Mouse (Mus musculus): ENCODE measurements around the gene Abr.
A peak's percentile ranks its signal among the peaks of the same experiment; 100 is the strongest.

The Abr gene

DNA sequence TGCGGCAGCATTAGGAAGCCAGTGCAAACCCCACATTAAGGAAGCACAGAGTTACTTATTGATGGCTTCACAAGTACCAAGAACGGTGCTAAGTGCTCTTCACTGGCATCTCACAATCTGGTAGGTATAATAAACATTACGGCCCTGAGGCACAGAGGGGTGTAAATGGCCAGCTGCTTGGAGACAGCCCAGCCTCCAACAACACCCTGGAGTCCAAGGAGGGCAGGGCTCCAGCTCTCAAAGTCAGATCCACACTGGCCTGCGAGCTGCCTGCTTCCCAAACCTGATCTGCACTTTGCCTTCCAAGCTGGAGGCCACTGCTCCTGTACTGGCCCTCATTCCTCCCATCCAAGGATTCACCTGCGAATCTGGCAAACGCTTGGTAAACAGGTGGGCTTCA is 132.7 kb downstream of the Abr start:
- no peak for DNase-seq

DNA sequence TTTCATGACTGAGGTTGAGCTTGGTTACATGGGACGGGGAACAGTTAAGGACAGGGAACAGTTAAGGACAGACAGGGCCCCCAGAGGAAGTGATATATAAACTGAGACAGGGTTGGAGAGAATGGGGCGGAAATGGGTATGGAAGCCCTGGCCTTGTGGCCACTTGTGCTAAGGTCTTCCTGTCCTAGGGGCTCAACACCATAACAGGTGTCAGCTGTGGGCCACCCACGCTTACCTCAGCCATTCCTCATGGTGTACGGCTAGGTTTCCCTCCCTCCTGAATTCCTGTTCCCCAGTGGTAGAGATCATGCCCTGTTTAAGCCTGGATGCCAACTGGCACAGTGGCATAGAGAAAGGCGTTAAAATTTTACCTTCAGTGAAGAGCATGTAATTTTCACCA is 135.1 kb downstream of the Abr start:
- no peak for DNase-seq

DNA sequence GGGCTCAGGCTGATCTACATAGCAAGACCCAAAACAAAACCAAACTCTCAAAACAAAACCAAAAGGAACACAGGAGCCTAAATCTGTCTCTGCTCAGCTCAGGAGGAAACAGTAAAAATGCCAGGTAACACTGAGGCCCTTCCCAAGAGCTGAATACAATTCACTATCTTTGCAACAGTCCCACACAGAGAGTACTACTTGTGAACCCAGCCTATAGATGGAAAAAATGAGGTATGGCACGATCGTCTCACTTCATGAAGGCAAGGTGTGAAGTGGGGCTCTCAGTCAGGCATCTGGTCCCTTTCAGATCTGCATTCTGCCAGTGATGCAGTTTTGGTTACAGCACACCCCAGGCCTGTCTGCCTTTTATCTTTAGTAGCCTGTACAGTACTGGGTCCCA is 138.1 kb downstream of the Abr start:
- no peak for DNase-seq

DNA sequence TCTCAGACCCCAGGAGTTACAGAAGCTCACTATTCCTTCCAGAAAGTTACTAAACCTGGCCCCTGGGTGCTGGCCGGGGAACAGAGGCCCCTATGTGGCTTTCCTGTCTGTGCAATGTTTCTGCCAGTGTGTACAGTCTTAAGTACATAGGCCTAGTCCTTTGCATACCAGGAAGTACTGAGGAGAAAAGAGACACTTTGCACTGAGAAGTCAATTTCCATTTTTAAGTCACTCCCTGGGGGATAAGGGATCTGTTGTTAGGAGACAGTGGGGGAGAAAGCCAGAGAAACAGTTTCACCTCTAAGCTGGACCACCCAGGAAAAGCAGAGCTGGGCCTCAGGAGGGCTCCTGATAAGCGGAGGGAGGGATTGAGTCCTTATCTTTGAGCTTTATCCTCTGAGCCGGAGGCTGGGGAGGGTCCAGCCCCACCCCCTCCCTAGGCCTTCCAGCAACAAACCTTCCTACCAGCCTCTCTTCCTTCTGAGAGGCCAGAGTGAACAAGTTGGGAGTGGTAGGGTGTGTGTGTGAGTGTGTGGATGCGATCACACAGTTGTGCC is 138.9 kb downstream of the Abr start:
- no peak for DNase-seq

GRCm38 (mm10) chr11:76482697-76483096 is 139.4 kb downstream of the Abr start:
- DNase-seq = no peak

GRCm38 (mm10) chr11:76482183-76482582 is 139.9 kb downstream of the Abr start:
- no peak for DNase-seq

DNA sequence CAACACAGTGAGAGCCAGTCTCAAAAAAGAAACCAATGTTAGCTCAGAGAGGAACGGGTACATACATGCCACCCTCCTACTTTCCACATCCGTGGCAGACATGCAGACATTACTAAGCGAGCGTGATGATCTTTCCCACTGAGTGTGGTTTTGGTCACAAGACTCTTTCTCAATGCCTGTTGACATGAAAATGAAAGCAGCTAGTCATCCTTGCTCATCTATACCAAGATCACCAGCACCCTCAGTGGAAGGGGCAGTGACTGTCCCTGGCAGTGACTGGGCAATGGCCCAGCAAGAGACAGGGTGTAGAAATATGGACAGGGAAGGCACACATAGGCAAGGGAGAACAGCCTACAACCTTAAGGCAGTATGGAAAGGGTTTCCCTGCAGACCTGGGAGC is 142.4 kb downstream of the Abr start:
- DNase-seq = no peak

GRCm38 (mm10) chr11:76478676-76479655 is 143.1 kb downstream of the Abr start:
- no peak for DNase-seq

- DNase-seq = peak; percentile 46
These were observed 145.0 kb downstream of the Abr start for GRCm38 (mm10) chr11:76477095-76477525.

GRCm38 (mm10) chr11:76476376-76477094 is 145.6 kb downstream of the Abr start:
- no peak for DNase-seq

DNA sequence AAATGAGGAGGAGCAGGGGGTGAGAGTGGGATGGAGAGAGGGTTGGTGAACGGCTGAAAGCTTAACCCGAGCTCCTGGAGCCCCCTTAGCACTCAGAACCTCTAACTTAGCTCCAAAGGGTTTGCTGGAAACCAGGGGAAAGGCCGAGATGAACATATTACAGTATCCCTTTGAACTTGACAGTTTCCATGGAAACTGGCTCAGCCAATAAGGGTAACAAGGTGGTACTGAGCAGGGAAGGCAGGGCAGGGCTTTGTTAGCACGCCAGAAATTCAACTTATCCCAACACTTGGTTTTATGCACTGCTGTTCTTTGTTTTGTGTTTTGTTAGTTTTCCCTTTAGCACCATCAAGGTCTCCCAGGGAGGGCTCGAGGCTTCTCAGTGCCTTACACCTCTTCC is 149.5 kb downstream of the Abr start:
- DNase-seq = no peak

DNA sequence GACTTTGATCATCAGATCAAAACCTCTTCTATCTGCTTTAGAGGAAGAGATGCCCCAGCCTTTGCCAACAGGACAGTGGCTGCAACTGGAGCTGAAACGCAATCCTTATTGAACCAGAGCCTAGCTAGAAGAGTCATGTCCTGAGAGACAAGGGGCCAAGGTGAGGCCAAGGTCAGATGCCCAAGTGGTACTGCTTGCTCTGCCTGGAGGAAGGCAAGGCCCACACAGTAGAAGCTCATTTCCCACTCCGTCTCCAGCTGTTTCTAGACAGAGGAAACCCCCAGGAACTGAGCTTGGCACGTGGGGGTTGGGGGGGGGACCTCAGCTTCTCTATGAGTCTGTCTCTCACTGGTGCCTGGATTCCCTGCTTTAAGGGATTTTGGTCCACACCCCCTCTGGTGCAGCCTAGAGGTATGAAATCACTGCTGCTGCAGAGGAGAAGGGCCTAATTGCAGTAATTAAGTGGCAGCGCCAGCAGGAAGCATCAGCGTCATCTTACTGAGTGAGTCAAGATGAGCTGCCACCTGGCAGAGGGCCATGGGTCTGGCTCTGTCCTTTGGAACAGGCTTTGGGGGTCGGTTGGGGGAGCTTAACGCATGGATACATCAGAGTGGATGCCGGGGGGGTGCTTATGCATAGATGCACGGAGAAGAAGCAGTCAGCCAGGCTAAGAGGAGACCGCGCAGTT is 152.7 kb downstream of the Abr start:
- DNase-seq = no peak

- peak; percentile 63 for DNase-seq
These were observed 153.8 kb downstream of the Abr start for GRCm38 (mm10) chr11:76468347-76468746.

DNA sequence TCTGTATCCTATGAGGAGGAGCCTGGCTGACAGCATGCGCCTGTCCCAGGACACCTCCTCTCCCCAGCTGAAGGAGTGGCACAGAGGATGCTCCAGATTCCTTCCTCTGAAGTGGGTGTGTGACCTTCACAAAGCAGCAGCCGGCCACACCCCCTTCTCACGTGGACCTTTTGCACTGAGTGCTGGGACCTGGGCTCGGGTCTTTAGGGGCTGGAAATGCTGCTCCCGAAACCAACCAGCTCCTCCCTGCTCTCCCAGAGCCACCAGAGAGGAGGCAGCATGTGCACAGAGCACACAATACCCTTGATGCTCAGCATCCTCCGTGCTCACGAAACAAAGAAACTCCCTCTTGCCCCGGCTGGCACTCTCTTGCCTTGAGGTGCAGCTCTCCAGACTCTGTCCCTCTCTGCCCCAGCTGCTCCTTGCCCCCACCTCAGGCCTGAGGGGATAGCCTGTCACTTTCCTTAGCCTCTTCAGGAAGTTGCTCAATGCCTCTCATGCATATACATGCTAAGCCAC is 154.6 kb downstream of the Abr start:
- DNase-seq = peak; percentile 40

GRCm38 (mm10) chr11:76467073-76467472 is 155.0 kb downstream of the Abr start:
- DNase-seq = no peak

- DNase-seq = no peak
These were observed 156.2 kb downstream of the Abr start for GRCm38 (mm10) chr11:76465879-76466278.

DNA sequence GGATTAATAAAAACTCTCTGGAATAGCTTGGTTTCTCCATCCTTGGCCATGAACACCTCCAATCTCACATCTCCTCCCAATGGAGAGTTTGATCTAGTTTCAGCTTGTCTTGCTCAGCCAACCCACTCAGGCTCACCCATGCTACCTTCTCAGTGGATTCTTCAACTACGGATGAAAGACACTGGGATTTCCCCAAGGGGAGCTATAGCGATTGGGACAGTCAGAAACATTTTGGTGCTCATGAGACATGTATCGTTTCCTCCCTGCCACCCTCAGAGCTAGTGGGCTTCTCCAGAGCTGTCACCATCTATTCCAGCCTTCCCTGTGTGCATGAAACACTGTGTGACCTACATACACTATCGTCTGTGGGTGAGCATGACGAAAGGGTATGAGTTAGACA is 160.4 kb downstream of the Abr start:
- DNase-seq = no peak

- no peak for DNase-seq
These were observed 160.9 kb downstream of the Abr start for GRCm38 (mm10) chr11:76461201-76461600.

DNA sequence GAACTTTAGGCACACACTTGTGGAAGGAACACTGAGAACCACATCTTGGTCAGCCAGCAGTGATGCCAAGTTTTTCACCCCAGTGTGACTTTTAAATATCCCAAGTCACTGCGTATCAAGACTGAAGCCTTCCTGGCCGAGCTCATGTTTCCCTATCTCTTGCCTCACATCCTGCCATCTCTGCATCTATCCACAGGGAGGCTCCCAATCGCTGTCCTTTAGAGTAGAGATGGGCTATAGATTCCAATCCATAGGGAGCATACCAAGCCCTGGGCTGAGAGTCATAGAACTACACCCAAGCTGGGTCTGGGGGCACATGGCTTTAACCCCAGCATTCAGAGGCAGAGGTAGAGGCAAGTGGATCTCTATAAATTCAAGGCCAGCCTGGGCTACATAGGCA is 162.6 kb downstream of the Abr start:
- DNase-seq = no peak

- DNase-seq = no peak
These were observed 163.4 kb downstream of the Abr start for GRCm38 (mm10) chr11:76458730-76459129.

DNA sequence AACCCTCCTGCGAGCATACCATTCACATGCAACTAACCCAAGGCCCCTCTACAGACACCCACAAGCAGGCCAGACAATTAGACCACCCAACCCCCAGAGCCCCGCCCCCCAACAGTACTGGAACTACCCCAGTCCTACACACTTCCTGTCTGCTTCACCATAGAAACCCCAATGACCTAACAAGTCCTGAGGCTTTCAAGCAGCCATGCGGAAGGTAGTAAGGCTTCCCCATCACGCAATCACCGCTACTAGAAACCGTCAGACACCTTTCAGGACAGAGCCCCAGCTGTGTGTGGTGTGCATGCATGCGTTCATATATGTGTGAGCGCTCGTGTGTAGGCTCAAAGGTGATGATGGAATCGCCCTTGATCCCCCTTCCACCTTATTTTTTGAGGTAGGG is 165.2 kb downstream of the Abr start:
- DNase-seq = no peak

DNA sequence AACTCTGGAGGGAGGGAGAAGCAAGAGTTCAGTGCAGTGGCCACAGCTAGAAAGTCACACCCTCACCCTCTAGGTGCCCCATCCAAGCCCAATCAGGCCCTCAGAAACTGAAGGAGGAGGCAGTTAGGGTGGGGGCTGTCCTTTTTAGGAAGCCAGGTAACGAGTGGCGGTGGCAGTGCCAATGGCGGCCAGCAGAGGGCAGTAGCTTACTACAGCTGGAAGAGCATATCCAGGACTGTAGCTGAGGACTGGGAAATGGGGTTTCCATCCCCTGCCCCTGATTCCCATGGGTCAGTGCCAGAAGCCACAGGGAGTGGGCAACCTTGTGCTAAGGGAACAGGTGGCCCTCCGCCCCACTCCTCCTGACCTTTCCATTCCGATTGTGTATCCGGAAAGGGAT is 165.9 kb downstream of the Abr start:
- DNase-seq = peak; percentile 85

DNA sequence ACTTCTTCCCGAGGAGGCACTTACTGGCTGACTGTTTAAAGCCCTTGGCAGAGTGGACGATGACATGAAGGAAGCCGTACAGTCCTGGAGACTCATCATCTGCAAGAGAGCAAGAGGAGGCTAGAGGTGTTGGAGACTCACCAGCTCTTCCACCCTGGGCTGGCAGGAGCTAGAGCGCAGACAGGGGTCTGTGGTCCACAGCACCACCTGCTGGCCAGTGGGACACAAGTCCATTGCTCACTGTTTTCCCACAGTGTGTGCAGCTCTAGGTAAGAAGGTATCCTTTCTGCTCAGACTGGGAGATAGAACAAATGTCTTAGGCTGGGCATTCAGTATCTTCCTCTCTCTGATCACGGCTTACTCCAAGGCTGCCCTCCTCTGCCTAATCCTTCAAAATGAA is 167.6 kb downstream of the Abr start:
- peak; percentile 88 for DNase-seq

Data from embryo, embryonic 11 days (tissue).